Mouse (Mus musculus) retina, adult 2 months (tissue): Measurements from ENCODE around the gene Ppp1r3e.

Experiments used
- DNase-seq: peaks from one replicate; pipeline ENCODE4 v3.0.0-alpha.2; 2012; ENCODE audit warnings: low read depth, low spot score

Ppp1r3e gene

GRCm38 (mm10) chr14:54877048-54877715 is at the start of gene Ppp1r3e:
TSS of gene Ppp1r3e (minus strand) at chr14:54877550.
- no peak for DNase-seq

- DNase-seq = no peak
Observed at GRCm38 (mm10) chr14:54926401-54927158, 49.2 kb upstream of the Ppp1r3e start.

GRCm38 (mm10) chr14:54925349-54926342 is 48.3 kb upstream of the Ppp1r3e start, which contains the start of gene Efs:
TSS of gene Efs (minus strand) at chr14:54926126.
- DNase-seq = no peak

GRCm38 (mm10) chr14:54924641-54925348 is 47.4 kb upstream of the Ppp1r3e start:
- DNase-seq = no peak

- DNase-seq = no peak
Observed at GRCm38 (mm10) chr14:54920076-54920685, 42.8 kb upstream of the Ppp1r3e start.

- DNase-seq = no peak
Observed at GRCm38 (mm10) chr14:54913343-54913742, 36.0 kb upstream of the Ppp1r3e start.

- DNase-seq = no peak
Observed at GRCm38 (mm10) chr14:54912886-54913285, 35.5 kb upstream of the Ppp1r3e start, which contains the start of gene Slc22a17. TSS of gene Slc22a17 (minus strand) at chr14:54913132.

GRCm38 (mm10) chr14:54912109-54912850 is 34.9 kb upstream of the Ppp1r3e start:
- no peak for DNase-seq

GRCm38 (mm10) chr14:54908682-54909081 is 31.3 kb upstream of the Ppp1r3e start:
- DNase-seq = no peak

- DNase-seq = no peak
Observed at GRCm38 (mm10) chr14:54903641-54904040, 26.3 kb upstream of the Ppp1r3e start.

GRCm38 (mm10) chr14:54900383-54900782 is 23.0 kb upstream of the Ppp1r3e start:
- peak; percentile 53 for DNase-seq

- no peak for DNase-seq
Observed at GRCm38 (mm10) chr14:54897445-54897844, 20.1 kb upstream of the Ppp1r3e start.

GRCm38 (mm10) chr14:54894296-54895151 is 17.2 kb upstream of the Ppp1r3e start:
- no peak for DNase-seq

GRCm38 (mm10) chr14:54893651-54894181 is 16.4 kb upstream of the Ppp1r3e start:
- DNase-seq = peak; percentile 98

GRCm38 (mm10) chr14:54892200-54892599 is 14.8 kb upstream of the Ppp1r3e start, which contains the start of gene Pabpn1:
TSS of gene Pabpn1 (plus strand) at chr14:54892500.
- no peak for DNase-seq

- no peak for DNase-seq
Observed at GRCm38 (mm10) chr14:54885309-54885708, 8.0 kb upstream of the Ppp1r3e start.

- DNase-seq = no peak
Observed at GRCm38 (mm10) chr14:54884022-54884712, 6.8 kb upstream of the Ppp1r3e start.
